Mouse (Mus musculus) CH12.LX (cell line): ENCODE results near the gene Krtap29-1. TPM values are rescaled to one million over a fixed set of nuclear protein-coding genes. Genes with fewer than 3 reads are reported as not detected.
A peak's percentile ranks its signal among the peaks of the same experiment; 100 is the strongest.

ENCODE experiments used
- DNase-seq: peaks from one replicate; pipeline ENCODE4 v3.0.0-alpha.2; 2013; ENCODE audit errors: extremely low read depth
- H3K27ac ChIP-seq: 2 replicates; pipeline ENCODE4 v1.5.1; 2012; ENCODE audit warnings: low read depth, mild to moderate bottlenecking, control low read depth, moderate library complexity; ENCODE audit not compliant: insufficient read depth
- H3K27me3 ChIP-seq: replicated peaks from 2 replicates; pipeline ENCODE3; 2012; ENCODE audit warnings: inconsistent platforms
- H3K36me3 ChIP-seq, 2 experiments: replicated peaks in 1 of 2; 2 replicates each; pipeline versions ENCODE3 to v1.6.1; 2012; ENCODE audit warnings: inconsistent platforms in 1 of 2, low read length in 1 of 2, mild to moderate bottlenecking in 1 of 2, mixed read lengths in 1 of 2, moderate library complexity in 1 of 2; ENCODE audit not compliant: control insufficient read depth in 1 of 2, insufficient read depth in 1 of 2
- H3K4me1 ChIP-seq, 2 experiments: 2 replicates each; pipeline ENCODE4 v1.6.1; 2012; ENCODE audit warnings: inconsistent platforms in 1 of 2, moderate library complexity in 1 of 2; ENCODE audit not compliant: insufficient read depth in 2 of 2, control insufficient read depth in 1 of 2
- H3K4me2 ChIP-seq: 2 replicates; pipeline ENCODE4 v1.6.1; 2012; ENCODE audit warnings: low read depth, mild to moderate bottlenecking, control low read depth; ENCODE audit not compliant: poor library complexity, insufficient read depth, severe bottlenecking
- H3K4me3 ChIP-seq, 3 experiments: fragments of 150-350 bp in 1 of 3; sonication (generic) in 1 of 3; replicated peaks in 1 of 3; 2 replicates each; pipeline versions ENCODE3 to v1.5.1; 2011 to 2012; ENCODE audit warnings: low read depth in 2 of 3, low read length in 2 of 3, mild to moderate bottlenecking in 2 of 3, moderate library complexity in 2 of 3, control low read depth in 1 of 3, improper control_type of control experiment in 1 of 3, inconsistent platforms in 1 of 3, mixed read lengths in 1 of 3; ENCODE audit not compliant: poor library complexity in 1 of 3
- H3K79me2 ChIP-seq: replicated peaks from 2 replicates; pipeline ENCODE4 v1.6.1; 2012; ENCODE audit warnings: mild to moderate bottlenecking, moderate library complexity; ENCODE audit not compliant: control insufficient read depth, poor library complexity, insufficient read depth, severe bottlenecking; ENCODE audit errors: extremely low read depth
- H3K9ac ChIP-seq: 2 replicates; pipeline ENCODE4 v1.6.1; 2012; ENCODE audit warnings: low read depth, mild to moderate bottlenecking, control low read depth, moderate library complexity; ENCODE audit not compliant: insufficient read depth
- H3K9me3 ChIP-seq: replicated peaks from 2 replicates; pipeline ENCODE3; 2012; ENCODE audit warnings: low read length, inconsistent platforms, mixed read lengths
- BHLHE40 ChIP-seq: IDR thresholded peaks from 2 replicates; pipeline ENCODE4 v1.6.1; 2011; ENCODE audit warnings: mild to moderate bottlenecking, low read depth, low read length, improper control_type of control experiment
- CHD1 ChIP-seq: IDR thresholded peaks from 2 replicates; pipeline ENCODE4 v1.6.1; 2012; ENCODE audit warnings: low read depth, low read length, improper control_type of control experiment, inconsistent platforms
- E2F4 ChIP-seq: IDR thresholded peaks from 2 replicates; pipeline ENCODE4 v1.6.1; 2011; ENCODE audit warnings: low read depth, low read length, improper control_type of control experiment; ENCODE audit not compliant: insufficient replicate concordance
- EP300 ChIP-seq: IDR thresholded peaks from 2 replicates; pipeline ENCODE4 v1.6.1; 2011; ENCODE audit warnings: low read length, improper control_type of control experiment
- ETS1 ChIP-seq: conservative IDR thresholded peaks from 2 replicates; pipeline ENCODE4 v1.6.1; 2012; ENCODE audit warnings: low read depth, mild to moderate bottlenecking, inconsistent platforms, low read length, improper control_type of control experiment, moderate library complexity
- GABPA ChIP-seq: IDR thresholded peaks from 2 replicates; pipeline ENCODE4 v1.6.1; 2012; ENCODE audit warnings: low read depth, low read length, improper control_type of control experiment, inconsistent platforms; ENCODE audit not compliant: insufficient replicate concordance
- HCFC1 ChIP-seq: IDR thresholded peaks from 2 replicates; pipeline ENCODE4 v1.6.1; 2012; ENCODE audit warnings: low read depth, mild to moderate bottlenecking, inconsistent platforms, low read length, improper control_type of control experiment
- JUND ChIP-seq: conservative IDR thresholded peaks from 2 replicates; pipeline ENCODE4 v1.6.1; 2011; ENCODE audit warnings: low read depth, low read length, improper control_type of control experiment
- KAT2A ChIP-seq: IDR thresholded peaks from 2 replicates; pipeline ENCODE4 v1.6.1; 2012; ENCODE audit warnings: low read length, improper control_type of control experiment, inconsistent platforms; ENCODE audit not compliant: insufficient replicate concordance
- MAZ ChIP-seq: IDR thresholded peaks from 2 replicates; pipeline ENCODE4 v1.6.1; 2012; ENCODE audit warnings: low read depth, mild to moderate bottlenecking, inconsistent platforms, low read length, improper control_type of control experiment, moderate library complexity
- MXI1 ChIP-seq: IDR thresholded peaks from 2 replicates; pipeline ENCODE4 v1.6.1; 2011; ENCODE audit warnings: mild to moderate bottlenecking, low read depth, low read length, improper control_type of control experiment
- NELFE ChIP-seq: IDR thresholded peaks from 2 replicates; pipeline ENCODE4 v1.6.1; 2011; ENCODE audit warnings: low read depth, low read length, improper control_type of control experiment
- NRF1 ChIP-seq: IDR thresholded peaks from 2 replicates; pipeline ENCODE4 v1.6.1; 2014; ENCODE audit warnings: low read depth, mild to moderate bottlenecking, inconsistent platforms, low read length, improper control_type of control experiment, moderate library complexity
- PAX5 ChIP-seq: IDR thresholded peaks from 2 replicates; pipeline ENCODE4 v1.6.1; 2012; ENCODE audit warnings: low read length, inconsistent platforms, mixed read lengths
- POLR2A ChIP-seq: IDR thresholded peaks from 2 replicates; pipeline ENCODE4 v1.6.1; 2011; ENCODE audit warnings: low read depth, mild to moderate bottlenecking, improper control_type of control experiment, low read length
- POLR2AphosphoS2 ChIP-seq: IDR thresholded peaks from 2 replicates; pipeline ENCODE4 v1.6.1; 2011; ENCODE audit warnings: low read depth, low read length, improper control_type of control experiment
- RCOR1 ChIP-seq: conservative IDR thresholded peaks from 2 replicates; pipeline ENCODE4 v1.6.1; 2012; ENCODE audit warnings: low read depth, mild to moderate bottlenecking, inconsistent platforms, low read length, improper control_type of control experiment
- SIN3A ChIP-seq: IDR thresholded peaks from 2 replicates; pipeline ENCODE4 v1.6.1; 2012; ENCODE audit warnings: low read length, improper control_type of control experiment, inconsistent platforms
- TBP ChIP-seq: conservative IDR thresholded peaks from 2 replicates; pipeline ENCODE4 v1.6.1; 2011; ENCODE audit warnings: low read depth, low read length, improper control_type of control experiment
- UBTF ChIP-seq: IDR thresholded peaks from 2 replicates; pipeline ENCODE4 v1.6.1; 2012; ENCODE audit warnings: low read depth, mild to moderate bottlenecking, inconsistent platforms, low read length, improper control_type of control experiment, moderate library complexity
- USF1 ChIP-seq: IDR thresholded peaks from 2 replicates; pipeline ENCODE4 v1.6.1; 2014; ENCODE audit warnings: low read depth, mild to moderate bottlenecking, inconsistent platforms, low read length, improper control_type of control experiment
- ZC3H11A ChIP-seq: IDR thresholded peaks from 2 replicates; pipeline ENCODE4 v1.6.1; 2012; ENCODE audit warnings: low read depth, mild to moderate bottlenecking, inconsistent platforms, low read length, improper control_type of control experiment
- ZKSCAN1 ChIP-seq: IDR thresholded peaks from 2 replicates; pipeline ENCODE4 v1.6.1; 2012; ENCODE audit warnings: low read depth, inconsistent platforms, low read length, improper control_type of control experiment, borderline replicate concordance
- ZNF384 ChIP-seq: IDR thresholded peaks from 2 replicates; pipeline ENCODE4 v1.6.1; 2012; ENCODE audit warnings: low read depth, low read length, improper control_type of control experiment, inconsistent platforms
- dilution Hi-C: fragments of 300-500 bp; cut with MboI; formaldehyde crosslinking; loops from 2 replicates; pipeline ENCODE4 v1.14.3; 2020; ENCODE audit warnings: low sequenced_read_pairs; ENCODE audit not compliant: extremely low pct_unique_long_range_greater_than_20kb, extremely low pct_ligation_motif_present
- in situ Hi-C: fragments of 300-500 bp; cut with MboI; formaldehyde crosslinking; loops from 3 replicates; pipeline ENCODE4 v1.14.3; 2019; ENCODE audit warnings: low sequenced_read_pairs, low pct_ligation_motif_present, low pct_unique_long_range_greater_than_20kb, mixed read lengths
- polyA plus RNA-seq: library from polyadenylated mRNA; unstranded; fragments of >175 nt; gene quantifications from 2 replicates; pipeline ENCODE4 v1.2.1, GENCODE M21; 2012; ENCODE audit warnings: low read depth; ENCODE audit not compliant: insufficient read length
- total RNA-seq, 2 experiments: library from RNA; depleted of rRNA; stranded (reverse); fragments of 300-350 nt in 1 of 2; fragments of >200 nt in 1 of 2; gene quantifications; 2 replicates each; pipeline ENCODE4 v1.2.3; 2012 to 2014

Krtap29-1 gene
- total and polyA plus RNA-seq, 3 experiments: not detected

- TF ChIP-seq NRF1: no peak
- TF ChIP-seq USF1: no peak
- no peak for TF ChIP-seq POLR2AphosphoS2
- no peak for TF ChIP-seq POLR2A
- no peak for TF ChIP-seq ZKSCAN1
- TF ChIP-seq ETS1: peak; percentile 20; the same call in 1 of the 2 replicates
- TF ChIP-seq PAX5: no peak
- peak; percentile 72 for TF ChIP-seq EP300
- TF ChIP-seq, all 38 proteins: peak for 6
These were observed 4.6 kb upstream of the Krtap29-1 start (continued) for GRCm38 (mm10) chr11:99983442-99983841.

- H3K4me1 ChIP-seq: peaks cover 11 to 12% of the 10 kb centered on the region in 2 experiments
- no peak overlapping the region for H3K27ac ChIP-seq
- H3K9me3 ChIP-seq: no peaks in the 10 kb centered on the region
- no peaks in the 10 kb centered on the region for H3K36me3 ChIP-seq
- TF ChIP-seq HCFC1: no peak
- no peak for TF ChIP-seq POLR2A
- TF ChIP-seq, all 38 proteins: peak for 0
- no peak for DNase-seq
- Histone ChIP-seq H3K79me2 (no peaks in the 10 kb centered on the region), H3K4me2 (no peak overlapping the region), H3K27me3 (peaks cover 87% of the 10 kb centered on the region), H3K9ac (no peak overlapping the region), H3K4me3 (no peak overlapping the region)
- in situ Hi-C loops: no loop called here
- dilution Hi-C loops: no loop called here
These were observed 3.9 kb upstream of the Krtap29-1 start for GRCm38 (mm10) chr11:99982731-99983130.

GRCm38 (mm10) chr11:99965961-99966360 lies 12.9 kb downstream of the Krtap29-1 start:
- no peak for DNase-seq
- in situ Hi-C loops (no loop called here), dilution Hi-C loops (no loop called here)
- no peak overlapping the region for H3K4me3 ChIP-seq
- H3K9ac ChIP-seq: no peak overlapping the region
- no peak overlapping the region for H3K27ac ChIP-seq
- H3K9me3 ChIP-seq: no peaks in the 10 kb centered on the region
- no peak overlapping the region for H3K4me2 ChIP-seq
- no peaks in the 10 kb centered on the region for H3K4me1 ChIP-seq
- H3K27me3 ChIP-seq: peaks cover 82% of the 10 kb centered on the region
- TF ChIP-seq HCFC1 (no peak), E2F4 (no peak), ZNF384 (no peak), POLR2AphosphoS2 (no peak), SIN3A (no peak), MXI1 (no peak), USF1 (no peak), TBP (no peak), CHD1 (no peak), UBTF (no peak), ZC3H11A (no peak), KAT2A (no peak), NELFE (no peak), RCOR1 (no peak), BHLHE40 (no peak), ETS1 (no peak), JUND (no peak), EP300 (no peak), MAZ (no peak), GABPA (no peak)
- no peaks in the 10 kb centered on the region; the same call in 1 of the 2 replicates for H3K79me2 ChIP-seq
- H3K36me3 ChIP-seq: no peaks in the 10 kb centered on the region
